Mouse (Mus musculus) midbrain, postnatal 0 days (tissue): ENCODE data around the gene Ripk3. TPM values are rescaled to one million over a fixed set of nuclear protein-coding genes. Genes with fewer than 3 reads are reported as not detected.

Source experiments
- ATAC-seq: fragments of 200-750 bp; cut with Nextera tagmentation; 2 replicates; pipeline ENCODE4 v1.8.0; 2017; ENCODE audit warnings: moderate number of reproducible peaks, mild to moderate bottlenecking, moderate TSS enrichment, moderate library complexity; ENCODE audit not compliant: low FRiP score
- DNase-seq: peaks from one replicate; pipeline ENCODE4 v3.0.0-alpha.2; 2015; ENCODE audit warnings: low spot score
- H3K27ac ChIP-seq: fragments of 300-500 bp; sonication (generic); 2 replicates; pipeline ENCODE4 v1.5.1; 2014; ENCODE audit warnings: low read depth, mild to moderate bottlenecking, low read length, mixed read lengths
- H3K27me3 ChIP-seq: fragments of 300-500 bp; sonication (generic); 2 replicates; pipeline ENCODE4 v1.6.1; 2014; ENCODE audit warnings: low read length, control low read depth, mixed read lengths; ENCODE audit not compliant: insufficient read depth
- H3K36me3 ChIP-seq: fragments of 300-500 bp; sonication (generic); 2 replicates; pipeline ENCODE4 v1.6.1; 2014; ENCODE audit warnings: low read length, control low read depth, mixed read lengths; ENCODE audit not compliant: insufficient read depth
- H3K4me1 ChIP-seq: fragments of 300-500 bp; sonication (generic); 2 replicates; pipeline ENCODE4 v1.6.1; 2014; ENCODE audit warnings: mild to moderate bottlenecking, control low read depth, antibody characterized with exemption, low read length, mixed read lengths; ENCODE audit not compliant: insufficient read depth
- H3K4me2 ChIP-seq: fragments of 300-500 bp; sonication (generic); 2 replicates; pipeline ENCODE4 v1.6.1; 2014; ENCODE audit warnings: low read depth, mild to moderate bottlenecking, low read length, mixed read lengths; ENCODE audit not compliant: poor library complexity, severe bottlenecking
- H3K4me3 ChIP-seq: fragments of 300-500 bp; sonication (generic); 2 replicates; pipeline ENCODE4 v1.5.1; 2014; ENCODE audit warnings: low read depth, mild to moderate bottlenecking, low read length, moderate library complexity
- H3K9ac ChIP-seq: fragments of 300-500 bp; sonication (generic); replicated peaks from 2 replicates; pipeline ENCODE4 v1.6.1; 2014; ENCODE audit warnings: mild to moderate bottlenecking, low read length, moderate library complexity, mixed read lengths; ENCODE audit not compliant: poor library complexity, severe bottlenecking
- H3K9me3 ChIP-seq: fragments of 300-500 bp; sonication (generic); 2 replicates; pipeline ENCODE4 v1.6.1; 2016; ENCODE audit warnings: low read length, control low read depth
- CTCF ChIP-seq: IDR thresholded peaks from 2 replicates; pipeline ENCODE4 v1.5.1; 2016; ENCODE audit warnings: antibody characterized with exemption, mild to moderate bottlenecking
- WGBS: fragments of 180-500 bp; shearing (Covaris S2); extraction: QIAGEN DNeasy Blood & Tissue Kit; methylation state at CpG from one replicate; pipeline ENCODE4 v1.1.7; 2014; 5-methylcytosine and 5-hydroxymethylcytosine counted together
- polyA plus RNA-seq: library from polyadenylated mRNA; unstranded; fragments of >200 nt; fragmentation: Nextera tagmentation; extraction: Ambion mirVana; gene quantifications from 2 replicates; pipeline ENCODE4 v1.2.1, GENCODE M21; 2015
- total RNA-seq: library from RNA; depleted of rRNA; stranded (reverse); fragments of >200 nt; gene quantifications from 2 replicates; pipeline ENCODE4 v1.2.3, GENCODE M21; 2014

The Ripk3 gene
- total and polyA plus RNA-seq, 2 experiments from 2014 or later, result 0.27 to 3.0 TPM

DNA sequence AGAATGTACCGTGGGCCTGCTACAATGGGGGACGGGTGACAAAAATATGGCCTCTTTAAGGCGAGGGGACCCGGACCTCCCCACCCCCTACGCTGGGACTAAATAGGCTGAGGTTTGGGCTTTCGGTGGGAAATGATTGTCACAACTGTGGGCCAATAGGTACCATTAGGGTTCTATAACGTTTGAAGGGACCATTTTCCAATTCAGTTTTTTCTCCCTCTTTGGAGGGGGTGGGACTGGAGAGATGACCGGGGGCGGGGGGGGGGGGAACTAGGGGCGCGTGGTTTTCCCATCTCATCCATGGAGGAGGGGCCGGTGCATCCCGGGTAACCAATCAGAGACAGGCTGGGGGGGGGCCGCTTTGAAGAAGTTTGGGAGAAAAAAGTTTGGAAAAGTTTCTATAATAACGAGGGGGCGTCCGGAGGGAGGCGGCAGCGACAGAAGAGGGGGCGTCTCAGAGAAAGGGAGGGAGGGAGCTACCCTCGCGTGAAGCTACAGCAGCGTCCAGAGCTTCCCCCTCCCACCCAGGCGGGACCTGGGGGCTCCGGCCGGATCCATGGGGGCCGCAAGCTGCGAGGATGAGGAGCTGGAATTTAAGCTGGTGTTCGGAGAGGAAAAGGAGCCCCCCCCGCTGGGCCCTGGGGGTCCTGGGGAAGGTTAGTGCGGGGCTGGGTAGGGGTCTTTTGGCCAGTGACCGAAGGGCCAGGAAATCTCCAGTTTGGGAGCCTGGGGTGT lies 36.0 kb upstream of the Ripk3 start:
- Histone ChIP-seq H3K4me3 (peak overlapping the region; percentile 40), H3K9me3 (no peaks in the 10 kb centered on the region)
- no peak for TF ChIP-seq CTCF

DNA sequence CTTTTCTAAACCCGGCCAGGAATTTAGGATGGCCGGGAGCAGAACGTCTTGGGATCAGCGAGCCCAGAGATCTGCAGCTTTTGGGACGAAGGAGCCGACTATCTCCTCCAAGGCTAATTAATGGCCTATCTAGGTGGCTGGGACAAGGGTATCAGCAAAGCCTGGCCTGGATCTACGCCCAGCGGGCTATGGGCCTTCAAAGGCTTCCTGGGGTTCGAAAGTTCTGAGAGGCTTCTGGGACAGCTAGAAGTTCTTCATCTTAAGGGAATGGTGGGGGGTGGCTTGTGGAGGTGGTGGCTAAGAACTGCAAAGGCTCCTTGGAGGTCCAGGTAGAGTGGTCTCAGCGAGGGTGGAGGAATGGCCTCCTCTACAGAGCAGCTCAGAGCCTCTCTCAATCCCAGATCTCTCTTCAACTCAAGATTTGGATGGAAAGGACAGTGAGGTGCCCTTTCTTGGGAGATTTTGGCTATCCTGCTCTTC lies 35.4 kb upstream of the Ripk3 start:
- 0 out of 2 replicates have a peak, but pooled peaks have one; percentile 8 for ATAC-seq
- Histone ChIP-seq H3K27me3 (peaks cover 15% of the 10 kb centered on the region; the same call in 1 of the 2 replicates), H3K36me3 (no peaks in the 10 kb centered on the region), H3K27ac (peak overlapping the region; percentile 62), H3K9ac (peak overlapping the region; percentile 61; the same call in 1 of the 2 replicates), H3K4me1 (peaks cover 19% of the 10 kb centered on the region; the same call in 1 of the 2 replicates), H3K9me3 (no peaks in the 10 kb centered on the region), H3K4me2 (peak overlapping the region; percentile 98), H3K4me3 (peak overlapping the region; percentile 58)
- no peak for TF ChIP-seq CTCF
- DNase-seq, result peak; percentile 41
- WGBS, result 5% methylated on average over 10 of the region's 10 CpGs

More for the DNA sequence above, 36.0 kb upstream of the Ripk3 start:
- Histone ChIP-seq H3K9ac (peak overlapping the region; percentile 48), H3K27me3 (peaks cover 15% of the 10 kb centered on the region; the same call in 1 of the 2 replicates), H3K36me3 (no peaks in the 10 kb centered on the region), H3K4me1 (peaks cover 19% of the 10 kb centered on the region; the same call in 1 of the 2 replicates), H3K27ac (peak overlapping the region; percentile 62; the same call in 1 of the 2 replicates), H3K4me2 (peak overlapping the region; percentile 98)
- ATAC-seq, result no peak; the same call in 1 of the 2 replicates
- peak; percentile 33 for DNase-seq
- 2% methylated on average over 29 of the region's 32 CpGs for WGBS

DNA sequence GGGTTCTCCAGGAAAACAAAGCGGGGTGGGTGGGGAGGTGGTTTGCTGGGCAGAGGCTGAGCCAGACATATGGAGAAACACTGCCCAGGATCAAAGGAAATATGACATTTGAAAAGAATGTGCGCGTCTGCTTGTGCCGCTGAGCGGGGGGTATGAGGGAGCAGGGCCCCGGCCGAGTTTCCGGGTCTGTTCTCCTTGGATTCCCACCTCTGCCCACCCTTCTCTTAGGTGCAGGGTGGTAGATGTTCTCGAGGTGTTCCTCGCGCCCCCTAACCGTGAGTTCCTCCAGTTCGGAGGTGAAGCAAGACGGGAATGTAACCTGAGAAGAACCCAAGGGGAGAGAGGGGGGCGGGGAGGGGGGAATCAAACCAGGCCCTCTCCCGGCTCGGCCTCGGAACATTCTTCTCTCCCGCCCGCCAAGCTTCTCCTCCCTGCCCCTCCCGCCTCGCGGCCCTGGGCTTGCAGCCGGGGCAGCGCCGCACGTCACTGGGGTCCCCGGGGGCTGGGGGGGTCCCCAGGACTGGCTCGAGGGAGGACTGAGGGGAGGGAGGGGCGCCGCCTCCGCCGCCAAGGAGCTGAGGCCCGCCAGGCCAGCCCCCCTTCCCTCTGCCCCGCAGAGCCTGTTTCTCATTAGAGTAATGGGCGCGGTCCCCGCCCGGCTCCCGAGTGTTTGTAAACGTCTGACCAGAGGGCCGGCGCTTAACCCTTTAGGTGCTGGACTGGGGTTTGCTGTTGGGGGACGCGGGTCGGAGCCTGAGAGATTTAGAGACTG lies 34.5 kb upstream of the Ripk3 start, which contains the start of gene Nfatc4:
TSS of gene Nfatc4 (plus strand) at position 154 of the 772 bp plus-strand sequence.
- WGBS, result under 1% methylated on average over 41 of the region's 46 CpGs
- Histone ChIP-seq H3K4me3 (peak within 1 kb of the TSS; percentile 58), H3K9me3 (no peaks in the 10 kb centered on the region), H3K36me3 (no peaks in the 10 kb centered on the region), H3K27ac (peak within 1 kb of the TSS; percentile 62), H3K9ac (peak within 1 kb of the TSS; percentile 61), H3K4me2 (peak within 1 kb of the TSS; percentile 98), H3K4me1 (peaks cover 19% of the 10 kb centered on the region; the same call in 1 of the 2 replicates), H3K27me3 (peaks cover 15% of the 10 kb centered on the region; the same call in 1 of the 2 replicates)
- TF ChIP-seq CTCF, result 0 out of 2 replicates have a peak, but pooled peaks have one; percentile 2
- peak; percentile 42 for ATAC-seq
- DNase-seq, result peak; percentile 84

DNA sequence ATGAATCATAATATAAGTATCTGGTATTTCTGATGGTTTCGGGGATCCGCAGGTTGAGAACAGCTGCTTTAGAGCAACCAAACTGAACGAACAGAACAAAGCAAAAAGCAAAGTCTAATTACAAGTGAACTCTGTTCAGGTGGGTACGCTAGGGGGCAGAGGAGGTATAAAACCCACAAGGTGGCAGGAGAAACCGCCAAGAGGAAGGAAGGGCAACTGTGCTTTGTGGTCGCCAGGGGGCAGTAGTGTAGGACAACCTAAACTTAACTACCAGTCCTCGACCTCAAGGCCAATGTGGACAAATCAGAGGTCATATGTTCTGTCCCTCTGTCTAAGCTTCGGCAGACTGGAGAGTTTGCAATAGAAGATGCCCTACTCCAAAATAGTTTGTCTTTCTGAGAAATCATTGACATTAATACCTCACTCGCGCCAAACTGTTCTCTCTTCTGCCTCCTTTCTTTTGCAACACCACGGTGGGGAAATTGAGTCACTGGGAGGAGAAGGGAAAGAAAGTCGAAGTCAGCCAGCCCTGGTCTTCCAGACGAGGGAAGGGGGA lies 33.8 kb upstream of the Ripk3 start:
- Histone ChIP-seq H3K4me3 (peak overlapping the region; percentile 58), H3K27ac (no peak overlapping the region), H3K36me3 (no peaks in the 10 kb centered on the region), H3K4me1 (peaks cover 19% of the 10 kb centered on the region; the same call in 1 of the 2 replicates), H3K27me3 (peaks cover 15% of the 10 kb centered on the region; the same call in 1 of the 2 replicates), H3K9me3 (no peaks in the 10 kb centered on the region), H3K4me2 (peak overlapping the region; percentile 98), H3K9ac (peak overlapping the region; percentile 61; the same call in 1 of the 2 replicates)
- ATAC-seq (no peak), DNase-seq (peak; percentile 85)
- peak; percentile 95 for TF ChIP-seq CTCF
- WGBS, result 6% methylated on average over 13 of the region's 13 CpGs

DNA sequence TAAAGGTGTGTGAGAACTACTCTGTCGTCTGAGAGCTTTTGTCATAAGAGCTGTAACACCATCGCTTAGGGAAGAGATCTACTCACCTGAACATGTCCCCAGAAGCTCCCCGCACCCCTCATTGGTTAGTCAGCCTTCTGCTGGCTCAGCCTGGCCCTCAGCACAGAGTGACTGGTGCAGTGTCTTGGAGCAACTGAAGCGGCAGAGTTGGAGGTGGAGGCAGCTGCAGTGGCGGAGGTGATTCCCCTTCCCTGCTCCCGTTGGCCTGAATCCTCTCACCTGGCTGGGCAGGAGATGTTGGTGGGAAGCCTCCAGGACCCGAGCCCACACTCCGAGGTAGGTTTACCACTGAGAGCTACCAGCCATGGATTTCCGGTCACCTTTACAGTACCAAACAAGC lies 31.9 kb upstream of the Ripk3 start:
- TF ChIP-seq CTCF, result no peak
- no peak overlapping the region for H3K9ac ChIP-seq
- 0 out of 2 replicates have a peak, but pooled peaks cover 9% of the 10 kb centered on the region for H3K27me3 ChIP-seq
- no peak for ATAC-seq
- no peak for DNase-seq
- no peak overlapping the region for H3K4me2 ChIP-seq
- H3K4me3 ChIP-seq, result no peak overlapping the region
- no peaks in the 10 kb centered on the region for H3K9me3 ChIP-seq
- H3K36me3 ChIP-seq, result no peaks in the 10 kb centered on the region
- no peak overlapping the region for H3K27ac ChIP-seq
- H3K4me1 ChIP-seq, result peaks cover 14% of the 10 kb centered on the region; the same call in 1 of the 2 replicates
- WGBS, result 85% methylated on average over 9 of the region's 9 CpGs
